Mouse (Mus musculus): Measurements from ENCODE around the gene Enho. TPM values are rescaled to one million over a fixed set of nuclear protein-coding genes. Genes with fewer than 3 reads are reported as not detected.

Enho gene
- not detected for total RNA-seq (2023)

GRCm38 (mm10) chr4:41639913-41640507 lies at the start of gene Enho:
Gene Enho (minus strand): TSS chr4:41640324.

Other genes with a start within 250 kb of the Enho start
- 1.8 TPM for gene Kif24, start 175.4 kb downstream of the Enho start, total RNA-seq (2023)
- gene Nudt2, start 175.2 kb downstream of the Enho start, total RNA-seq (2023): 5.2 TPM
- not detected for gene AI464131, start 137.2 kb downstream of the Enho start, total RNA-seq (2023)
- not detected for gene 1110017D15Rik, start 123.0 kb downstream of the Enho start, total RNA-seq (2023)
- 7.6 TPM for gene Fam219a, start 70.8 kb downstream of the Enho start, total RNA-seq (2023)
- not detected for gene Dnaic1, start 70.5 kb downstream of the Enho start, total RNA-seq (2023)
- not detected for gene Cntfr, start 56.8 kb upstream of the Enho start, total RNA-seq (2023)
- 13.1 TPM for gene Il11ra1, start 59.7 kb upstream of the Enho start, total RNA-seq (2023)
- 29.0 TPM for gene Rpp25l, start 73.2 kb upstream of the Enho start, total RNA-seq (2023)
- 42.5 TPM for gene Dctn3, start 82.8 kb upstream of the Enho start, total RNA-seq (2023)
- gene Arid3c, start 90.8 kb upstream of the Enho start, total RNA-seq (2023): not detected
- gene Galt, start 114.9 kb upstream of the Enho start, total RNA-seq (2023): 66.2 TPM
- 21.2 TPM for gene Sigmar1, start 115.8 kb upstream of the Enho start, total RNA-seq (2023)
- gene Ccl27a, start 133.9 kb upstream of the Enho start, total RNA-seq (2023): 7.2 TPM

All from CD4-positive naive resting alpha-beta T cell, adult 76 days (primary cell).